ENCODE assay signal across 15 mouse cellular contexts in the genomic region with DNA sequence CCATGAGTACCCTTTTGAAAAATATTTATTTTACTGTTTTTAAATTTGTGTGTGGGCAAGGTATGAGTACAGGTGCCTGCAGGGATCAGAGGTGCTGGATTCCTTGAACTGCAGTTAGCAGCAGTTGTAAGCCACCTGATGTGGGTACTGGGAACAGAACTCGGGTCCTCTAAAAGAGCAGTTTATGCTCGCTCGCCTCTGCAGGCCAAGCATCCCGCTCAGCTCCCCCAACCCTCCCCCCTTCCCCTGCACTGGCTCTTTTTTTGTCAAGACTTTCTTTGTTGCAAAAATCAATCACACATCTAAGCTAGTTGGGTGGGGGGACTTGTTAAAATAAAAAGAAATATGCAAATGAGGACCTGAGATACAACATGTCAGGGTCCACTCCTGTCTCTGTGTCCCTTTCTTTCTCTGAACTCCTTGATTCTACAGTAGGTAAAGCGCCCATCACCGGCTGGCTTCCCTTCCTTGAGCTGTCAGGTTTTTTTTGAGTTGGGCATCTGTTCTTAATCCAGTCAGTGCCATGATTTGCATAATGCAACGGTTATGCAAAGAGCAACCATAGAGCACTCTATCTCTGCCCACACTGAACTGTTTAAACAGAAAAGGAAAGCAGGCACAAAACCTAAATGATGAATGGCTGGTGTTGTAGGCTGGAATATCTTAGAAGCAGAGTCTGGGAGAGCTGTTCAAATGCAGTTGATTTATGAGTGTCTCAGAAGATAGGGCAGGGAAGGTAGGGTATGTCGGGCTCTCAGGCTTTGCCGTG. TPM values are rescaled to one million over a fixed set of nuclear protein-coding genes. Genes with fewer than 3 reads are reported as not detected.
DNase-seq lines count a peak whose midpoint lies in the region; ATAC-seq and TF ChIP-seq lines count a peak whose summit lies in the region.
"Had no signal": no experiment of that assay in that cellular context is flagged by ENCODE, and none has a peak within 500 bp of the region (broad histone marks: within the 10 kb centered on the region; RNA-seq: fewer than 3 reads in every experiment).

No protein-coding gene starts in this region.

- 64% methylated on average over 7 of the region's 9 CpGs for WGBS in embryonic facial prominence, embryonic 11.5 days
- 76% methylated on average over 8 of the region's 9 CpGs for WGBS in embryonic facial prominence, embryonic 10.5 days
- 40% methylated on average over 8 of the region's 9 CpGs for WGBS in embryonic facial prominence, embryonic 13.5 days
- WGBS in hindbrain, postnatal 0 days: 40% methylated on average over 7 of the region's 9 CpGs

- intact Hi-C loops in left cerebral cortex, postnatal 14 days (cut with DNase I): no loop called here
- intact Hi-C loops in left cerebral cortex, postnatal 4 days (cut with DNase I): no loop called here

- no peak overlapping the region for H3K9ac ChIP-seq in embryonic facial prominence, embryonic 11.5 days (replicated peaks; ENCODE audit: low read length)
- H3K9ac ChIP-seq in embryonic facial prominence, embryonic 13.5 days: no peak overlapping the region
- H3K9ac ChIP-seq in hindbrain, postnatal 0 days (replicated peaks; ENCODE audit: low read length): no peak overlapping the region
- H3K9ac ChIP-seq: limb, embryonic 13.5 days; liver, postnatal 0 days had no signal

- H3K27ac ChIP-seq in embryonic facial prominence, embryonic 11.5 days (replicated peaks; ENCODE audit: low read depth, low read length): no peak overlapping the region
- H3K27ac ChIP-seq in embryonic facial prominence, embryonic 10.5 days (replicated peaks): no peak overlapping the region
- peak overlapping the region; percentile 3; the same call in 1 of the 2 replicates for H3K27ac ChIP-seq in embryonic facial prominence, embryonic 13.5 days
- no peak overlapping the region for H3K27ac ChIP-seq in hindbrain, postnatal 0 days
- H3K27ac ChIP-seq: limb, embryonic 13.5 days had no signal

- no peak overlapping the region for H3K4me2 ChIP-seq in embryonic facial prominence, embryonic 11.5 days (ENCODE audit: low read depth, low read length)
- H3K4me2 ChIP-seq in embryonic facial prominence, embryonic 13.5 days: no peak overlapping the region
- no peak overlapping the region for H3K4me2 ChIP-seq in hindbrain, postnatal 0 days (ENCODE audit: low read depth, low read length)
- H3K4me2 ChIP-seq: limb, embryonic 13.5 days had no signal

- no peaks in the 10 kb centered on the region for H3K4me1 ChIP-seq in embryonic facial prominence, embryonic 11.5 days (ENCODE audit: control insufficient read depth, insufficient read depth, low read length)
- peaks cover 5% of the 10 kb centered on the region; the same call in 1 of the 2 replicates for H3K4me1 ChIP-seq in embryonic facial prominence, embryonic 10.5 days
- H3K4me1 ChIP-seq in embryonic facial prominence, embryonic 13.5 days: 0 out of 2 replicates have a peak, but pooled peaks cover 7% of the 10 kb centered on the region
- no peaks in the 10 kb centered on the region for H3K4me1 ChIP-seq in hindbrain, postnatal 0 days (ENCODE audit: insufficient read depth, low read length)
- H3K4me1 ChIP-seq: limb, embryonic 13.5 days had no signal

- H3K27me3 ChIP-seq in embryonic facial prominence, embryonic 11.5 days (ENCODE audit: control insufficient read depth, insufficient read depth, low read length): no peaks in the 10 kb centered on the region
- H3K27me3 ChIP-seq in embryonic facial prominence, embryonic 10.5 days (replicated peaks; ENCODE audit: low read depth, poor library complexity, severe bottlenecking): no peaks in the 10 kb centered on the region
- no peaks in the 10 kb centered on the region for H3K27me3 ChIP-seq in embryonic facial prominence, embryonic 13.5 days
- no peaks in the 10 kb centered on the region for H3K27me3 ChIP-seq in hindbrain, postnatal 0 days (ENCODE audit: insufficient read depth, low read length)
- H3K27me3 ChIP-seq: limb, embryonic 13.5 days had no signal

- no peaks in the 10 kb centered on the region for H3K36me3 ChIP-seq in embryonic facial prominence, embryonic 11.5 days (replicated peaks; ENCODE audit: control insufficient read depth, insufficient read depth, low read depth, low read length)
- no peaks in the 10 kb centered on the region for H3K36me3 ChIP-seq in embryonic facial prominence, embryonic 10.5 days (replicated peaks)
- H3K36me3 ChIP-seq in embryonic facial prominence, embryonic 13.5 days: no peaks in the 10 kb centered on the region
- H3K36me3 ChIP-seq in hindbrain, postnatal 0 days (ENCODE audit: insufficient read depth, low read length): no peaks in the 10 kb centered on the region
- H3K36me3 ChIP-seq: limb, embryonic 13.5 days had no signal

- no peak overlapping the region for H3K4me3 ChIP-seq in embryonic facial prominence, embryonic 11.5 days (ENCODE audit: low read depth, low read length)
- no peak overlapping the region for H3K4me3 ChIP-seq in embryonic facial prominence, embryonic 10.5 days
- H3K4me3 ChIP-seq in embryonic facial prominence, embryonic 13.5 days: no peak overlapping the region
- H3K4me3 ChIP-seq in hindbrain, postnatal 0 days (ENCODE audit: low read length): no peak overlapping the region
- H3K4me3 ChIP-seq: limb, embryonic 13.5 days had no signal

- no peak for TF ChIP-seq CTCF in hindbrain, postnatal 0 days (IDR thresholded peaks at IDR 0.05; ENCODE audit: low read depth)

- peak; percentile 63 for DNase-seq in embryonic facial prominence, embryonic 11.5 days (ENCODE audit: low spot score)
- no peak for DNase-seq in embryonic facial prominence, embryonic 10.5 days (ENCODE audit: low spot score)
- DNase-seq in left cerebral cortex, postnatal 14 days (ENCODE audit: low spot score in 2 of 2): peak; percentile 23 to 68
- no peak for DNase-seq in left cerebral cortex, postnatal 4 days
- peak; percentile 34 for DNase-seq in hindbrain, postnatal 0 days (ENCODE audit: low spot score)
- no peak for DNase-seq in urinary bladder, postnatal 10 days (ENCODE audit: low spot score)
- no peak for DNase-seq in lung, postnatal 14 days
- DNase-seq: cerebellum, adult 2 months; heart, postnatal 10 days; kidney, postnatal 10 days; liver, postnatal 0 days; thymus, postnatal 14 days had no signal

- no peaks in the 10 kb centered on the region for H3K9me3 ChIP-seq in embryonic facial prominence, embryonic 11.5 days (replicated peaks; ENCODE audit: control insufficient read depth, low read length)
- H3K9me3 ChIP-seq in embryonic facial prominence, embryonic 10.5 days: no peaks in the 10 kb centered on the region
- H3K9me3 ChIP-seq in embryonic facial prominence, embryonic 13.5 days: no peaks in the 10 kb centered on the region
- no peaks in the 10 kb centered on the region for H3K9me3 ChIP-seq in hindbrain, postnatal 0 days (ENCODE audit: low read length)
- H3K9me3 ChIP-seq: limb, embryonic 13.5 days had no signal

- no peak for ATAC-seq in embryonic facial prominence, embryonic 11.5 days (replicated peaks; ENCODE audit: insufficient number of reproducible peaks, low FRiP score, low TSS enrichment, low read depth)
- ATAC-seq in embryonic facial prominence, embryonic 13.5 days (ENCODE audit: insufficient number of reproducible peaks, insufficient read depth, low FRiP score, low TSS enrichment, low read depth): no peak
- ATAC-seq in hindbrain, postnatal 0 days: no peak
- ATAC-seq: intestine, embryonic 16.5 days; liver, postnatal 0 days had no signal

RNA-seq across cellular contexts. Expression of a gene that starts 14.9 kb away (rescaled TPM):
- 8.5 and 12.2 TPM in 2 replicates for polyA plus RNA-seq in embryonic facial prominence, embryonic 11.5 days (2014; fragmentation: Nextera tagmentation; extraction: Ambion mirVana)
- polyA plus RNA-seq in embryonic facial prominence, embryonic 10.5 days (2016; fragmentation: Nextera tagmentation; extraction: Ambion mirVana): 9.0 and 11.0 TPM in 2 replicates
- total RNA-seq in left cerebral cortex, postnatal 14 days (2021): 1 to 10 TPM; 6.6 to 6.9 TPM
- total RNA-seq in left cerebral cortex, postnatal 4 days (2021): 10 to 100 TPM; 16.1 to 17.7 TPM
- polyA plus RNA-seq in embryonic facial prominence, embryonic 13.5 days (2015; fragmentation: Nextera tagmentation; extraction: Ambion mirVana): 19.9 and 21.9 TPM in 2 replicates
- 2.9 and 10.7 TPM in 2 replicates for total RNA-seq in hindbrain, postnatal 0 days (2014; rRNA removed)
- 8.3 and 11.2 TPM in 2 replicates for polyA plus RNA-seq in hindbrain, postnatal 0 days (2015; fragmentation: Nextera tagmentation; extraction: Ambion mirVana)

Comparison
In these comparisons a context has a peak if more than half of its experiments do, and no peak if none do; other contexts are left out.
1. DNase-seq: peak in embryonic facial prominence, embryonic 11.5 days (single experiment), left cerebral cortex, postnatal 14 days (2 of 2) and hindbrain, postnatal 0 days (single experiment); none in embryonic facial prominence, embryonic 10.5 days (single experiment), left cerebral cortex, postnatal 4 days (single experiment), urinary bladder, postnatal 10 days (single experiment) and lung, postnatal 14 days (single experiment).